Mouse (Mus musculus): ENCODE results near the gene Srsf6.
"Not testable (repeated sequence)": the region's sequence is repeated elsewhere in the genome, so short reads cannot be mapped to it uniquely, and the experiment has no call there.

The Srsf6 gene

GRCm38 (mm10) chr2:162931123-162931673, at the start of gene Srsf6:
TSS of gene Srsf6 (plus strand) at chr2:162931528.
- peak; percentile 92 for DNase-seq

- DNase-seq = no peak
These were observed 47.2 kb upstream of the Srsf6 start for GRCm38 (mm10) chr2:162884101-162884500.

GRCm38 (mm10) chr2:162887121-162887520, 44.2 kb upstream of the Srsf6 start:
- DNase-seq = no peak

GRCm38 (mm10) chr2:162888677-162889076, 42.7 kb upstream of the Srsf6 start:
- no peak for DNase-seq

- no peak for DNase-seq
These were observed 42.1 kb upstream of the Srsf6 start for GRCm38 (mm10) chr2:162889191-162889590.

DNA sequence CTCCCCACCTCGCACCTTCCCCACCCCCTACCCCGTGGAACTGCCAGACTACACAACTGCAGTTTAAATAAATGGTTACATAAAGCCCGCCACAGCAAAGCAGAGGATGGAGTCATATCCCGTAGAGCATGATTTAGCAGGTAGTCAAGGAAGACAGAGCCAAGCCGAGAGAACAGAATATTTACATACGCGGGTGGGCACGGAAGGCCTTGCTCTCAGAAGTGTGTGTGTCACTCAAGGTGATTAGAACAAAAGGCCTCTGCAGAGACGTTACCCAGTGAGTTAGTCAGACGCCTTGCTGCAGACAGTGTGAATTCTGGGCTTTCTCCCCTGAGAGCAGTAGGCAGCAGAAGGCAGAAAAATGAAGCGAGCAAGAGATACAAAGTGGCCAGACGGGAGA, 41.6 kb upstream of the Srsf6 start:
- DNase-seq = no peak

DNA sequence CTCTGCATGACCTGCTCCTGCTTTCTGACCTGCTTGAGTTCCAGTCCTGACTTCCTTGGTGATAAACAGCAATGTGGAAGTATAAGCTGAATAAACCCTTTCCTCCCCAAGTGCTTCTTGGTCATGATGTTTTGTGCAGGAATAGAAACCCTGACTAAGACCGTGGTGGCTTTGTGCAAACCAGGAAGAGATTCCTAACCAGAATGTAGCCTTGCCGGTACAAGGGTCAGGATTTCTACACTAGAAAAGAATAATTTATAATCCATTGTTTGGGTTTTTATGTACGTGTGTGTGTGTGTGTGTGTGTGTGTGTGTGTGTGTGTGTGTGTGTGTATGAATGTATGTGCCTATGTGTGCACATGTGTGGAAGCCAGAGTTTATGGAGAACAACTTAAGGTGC, 38.3 kb upstream of the Srsf6 start:
- DNase-seq = not testable (repeated sequence)

GRCm38 (mm10) chr2:162899256-162899655, 32.1 kb upstream of the Srsf6 start:
- not testable (repeated sequence) for DNase-seq

GRCm38 (mm10) chr2:162899880-162900589, 31.3 kb upstream of the Srsf6 start:
- no peak for DNase-seq

GRCm38 (mm10) chr2:162900590-162900916, 30.8 kb upstream of the Srsf6 start:
- DNase-seq = no peak

DNA sequence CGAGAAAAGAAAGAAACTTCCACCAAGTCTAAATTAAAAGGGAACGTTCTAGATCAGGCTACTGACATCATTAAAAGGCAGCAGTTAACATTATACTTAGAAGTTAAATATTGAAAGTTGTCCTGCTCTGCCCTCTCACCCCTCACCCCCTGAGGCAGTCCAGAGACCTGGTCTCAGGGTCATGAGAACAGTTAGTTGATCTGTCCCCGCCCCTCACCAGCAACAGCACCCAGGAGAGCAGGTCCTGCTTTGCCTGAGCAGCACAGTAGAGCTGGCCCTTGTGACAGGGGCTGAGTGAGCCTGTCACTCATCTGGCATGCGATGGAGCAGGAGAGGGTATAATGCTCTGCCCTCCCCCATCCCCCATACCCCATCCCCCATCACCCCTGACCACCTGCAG, 25.4 kb upstream of the Srsf6 start:
- peak; percentile 73 for DNase-seq

DNA sequence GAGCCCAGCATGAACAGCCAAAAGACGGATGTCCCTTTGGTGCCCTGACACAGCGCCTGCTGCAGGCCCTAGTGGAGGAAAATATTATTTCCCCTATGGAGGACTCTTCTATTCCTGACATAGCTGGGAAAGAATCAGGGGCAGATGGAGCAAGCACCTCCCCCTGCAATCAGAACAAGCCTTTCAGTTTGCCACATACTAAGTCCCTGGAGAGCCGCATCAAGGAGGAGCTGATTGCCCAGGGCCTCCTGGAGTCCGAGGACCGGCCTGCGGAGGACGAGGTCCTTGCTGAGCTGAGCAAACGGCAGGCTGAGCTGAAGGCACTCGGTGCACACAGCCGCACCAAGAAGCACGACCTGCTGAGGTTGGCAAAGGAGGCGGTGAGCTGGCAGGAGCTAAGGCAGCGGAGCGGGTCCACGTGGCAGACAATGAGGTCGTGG, 23.3 kb upstream of the Srsf6 start:
- peak; percentile 73 for DNase-seq

DNA sequence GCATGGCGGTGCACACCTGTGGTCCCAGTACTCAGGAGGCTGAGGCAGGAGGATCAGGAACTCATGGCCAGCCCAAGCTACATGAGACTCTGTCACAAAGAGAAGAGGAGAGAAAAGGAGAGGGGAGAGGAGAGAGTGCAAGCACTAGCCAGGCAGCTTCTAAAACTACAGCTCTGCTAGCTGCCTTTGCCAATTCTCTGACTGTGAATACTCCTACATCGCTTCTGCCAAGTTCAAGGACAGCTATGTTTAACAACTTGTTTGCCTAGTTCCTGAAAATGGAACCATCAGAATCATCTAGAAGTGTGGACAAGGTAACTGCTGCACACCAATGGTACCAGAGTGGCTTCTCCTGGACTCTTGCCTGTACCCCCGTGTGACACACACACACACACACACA, 17.3 kb upstream of the Srsf6 start:
- DNase-seq = no peak

GRCm38 (mm10) chr2:162914519-162914918, 16.8 kb upstream of the Srsf6 start:
- DNase-seq = peak; percentile 45

DNA sequence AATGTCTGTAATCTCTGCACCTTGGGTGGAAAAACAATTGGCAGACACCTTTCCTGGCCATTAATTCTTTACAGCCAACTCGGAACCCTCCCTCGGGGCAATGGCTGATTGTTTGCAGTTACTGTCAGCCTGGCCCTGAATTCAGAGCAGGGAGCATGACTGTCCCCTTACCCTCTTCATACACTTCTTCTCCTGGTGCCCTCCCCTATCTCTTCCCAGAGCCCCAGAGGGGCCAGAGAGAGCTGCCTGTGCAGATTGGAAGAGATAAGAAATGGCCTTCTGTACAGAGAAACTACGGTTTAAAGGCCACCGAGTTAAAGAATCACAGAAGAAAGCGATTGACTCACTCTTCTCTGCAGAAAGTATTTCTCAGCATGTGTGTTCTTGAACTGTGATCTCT, 11.4 kb upstream of the Srsf6 start:
- DNase-seq = no peak

GRCm38 (mm10) chr2:162922183-162922582, 9.1 kb upstream of the Srsf6 start:
- DNase-seq = peak; percentile 53

DNA sequence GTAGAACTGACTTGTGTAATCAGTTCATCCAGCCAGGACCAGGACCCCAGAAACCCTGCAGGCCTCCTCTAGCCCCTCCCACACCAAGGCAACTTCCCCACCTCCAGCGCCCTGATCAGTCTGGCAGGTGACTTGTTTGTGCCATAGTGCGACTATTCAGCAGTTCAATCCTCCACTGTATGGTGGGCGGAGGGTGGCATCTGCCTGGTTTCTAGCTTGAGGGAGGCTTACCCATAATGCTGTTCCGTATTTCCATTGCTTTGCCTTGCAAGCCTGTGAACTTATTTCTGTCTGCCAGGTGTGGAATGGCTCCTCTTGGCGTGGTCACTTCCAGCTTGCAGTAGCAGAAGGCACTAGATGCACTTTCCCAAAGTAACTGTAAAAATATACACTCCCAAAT, 8.5 kb upstream of the Srsf6 start:
- DNase-seq = no peak

DNA sequence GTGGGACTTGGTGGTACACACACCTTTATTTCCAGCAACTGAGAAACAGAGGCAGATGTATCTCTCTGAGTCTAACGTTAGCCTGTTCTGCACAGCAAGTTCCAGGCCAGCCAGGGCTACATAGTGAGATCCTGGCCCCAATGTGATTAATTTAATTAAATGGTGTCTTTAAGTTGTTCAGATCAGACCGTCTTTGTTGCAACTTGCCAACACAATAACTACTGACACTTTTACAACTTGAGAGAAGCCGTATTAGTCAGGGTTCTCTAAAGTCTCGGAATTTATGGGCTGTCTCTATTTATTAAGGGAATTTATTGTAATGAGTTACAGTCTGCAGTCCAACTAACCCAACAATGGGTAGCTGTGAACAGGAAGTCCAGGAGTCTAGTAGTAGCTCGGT, 7.2 kb upstream of the Srsf6 start:
- no peak for DNase-seq

DNA sequence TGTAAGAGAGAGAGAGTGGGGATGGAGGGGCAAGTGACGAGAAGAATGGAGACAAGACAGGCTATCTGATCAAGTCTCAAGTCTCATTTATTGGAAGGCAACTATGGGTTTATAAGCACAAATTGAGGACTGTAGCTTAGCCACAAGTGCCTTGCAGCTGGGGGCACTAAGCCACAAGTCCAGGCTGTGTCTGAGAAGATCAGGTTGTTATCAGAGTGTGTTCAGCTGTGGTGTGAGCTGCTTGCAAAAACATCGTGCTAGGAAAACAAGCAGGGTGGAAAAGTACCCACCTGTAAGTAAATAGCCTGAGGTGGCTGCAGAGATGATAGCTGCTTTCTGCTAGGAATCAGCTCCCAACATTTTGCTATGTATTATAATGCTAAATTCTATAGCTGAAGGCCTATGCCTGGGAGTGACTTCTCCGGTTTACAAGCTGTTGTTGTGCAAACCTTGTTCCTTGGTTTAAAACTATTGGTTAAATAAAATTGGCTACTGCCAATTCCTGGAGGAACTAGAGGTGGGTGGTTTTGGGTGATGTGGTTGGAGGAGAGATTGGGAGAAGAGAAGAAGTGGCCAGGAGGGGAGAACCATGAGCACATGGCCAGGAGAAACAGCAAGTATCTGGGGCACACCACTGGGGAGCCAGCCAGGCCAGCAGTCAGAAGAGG, 3.3 kb upstream of the Srsf6 start:
- DNase-seq = no peak

DNA sequence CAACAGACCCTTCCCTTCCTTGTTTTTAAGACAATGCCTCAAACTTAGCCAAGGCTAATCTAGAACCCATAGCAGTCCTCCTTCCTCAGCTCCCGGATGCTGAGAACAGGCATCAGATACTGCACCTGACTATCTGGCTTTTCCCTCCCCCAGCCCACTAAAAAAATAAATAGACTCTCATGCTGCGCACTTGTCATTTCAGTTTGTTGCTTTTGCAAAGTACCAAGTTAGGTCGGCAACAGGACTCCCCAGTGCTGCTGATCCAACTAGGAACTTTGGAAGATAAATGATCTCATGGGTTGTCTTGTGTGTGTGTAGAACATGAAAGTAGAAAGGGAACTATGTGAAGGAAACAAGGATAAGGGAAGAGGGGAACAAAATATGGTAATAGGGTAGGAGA, 1.6 kb upstream of the Srsf6 start:
- no peak for DNase-seq

DNA sequence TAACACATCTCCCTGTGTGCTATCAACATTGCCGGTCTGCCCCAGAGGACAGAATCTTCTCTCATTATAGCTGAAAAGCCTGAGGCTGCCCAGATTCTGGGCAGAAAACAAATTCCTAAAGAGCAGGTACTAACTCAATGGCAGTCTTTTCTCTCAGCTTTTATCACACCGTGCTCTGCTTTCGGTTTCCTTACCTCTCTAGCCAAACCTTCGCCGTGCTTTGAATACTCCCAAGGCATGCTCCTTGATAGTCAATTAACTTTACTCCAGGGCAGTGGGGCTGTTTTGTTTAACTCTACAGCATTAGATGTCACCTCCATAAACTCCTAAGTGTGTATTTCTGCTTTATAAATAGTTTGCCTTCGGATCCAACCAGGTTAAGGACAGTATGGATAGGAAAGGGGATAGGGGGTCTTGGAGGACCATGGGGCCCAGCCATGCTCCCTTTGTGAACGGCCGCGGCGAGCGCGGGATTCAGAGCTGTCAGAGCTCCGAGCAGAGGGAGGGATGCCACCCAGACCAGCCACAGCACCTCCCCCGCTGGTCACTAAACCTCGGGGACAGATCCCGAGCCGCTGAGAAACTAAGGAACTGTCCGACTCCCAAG, 709 bp upstream of the Srsf6 start:
- no peak for DNase-seq

DNA sequence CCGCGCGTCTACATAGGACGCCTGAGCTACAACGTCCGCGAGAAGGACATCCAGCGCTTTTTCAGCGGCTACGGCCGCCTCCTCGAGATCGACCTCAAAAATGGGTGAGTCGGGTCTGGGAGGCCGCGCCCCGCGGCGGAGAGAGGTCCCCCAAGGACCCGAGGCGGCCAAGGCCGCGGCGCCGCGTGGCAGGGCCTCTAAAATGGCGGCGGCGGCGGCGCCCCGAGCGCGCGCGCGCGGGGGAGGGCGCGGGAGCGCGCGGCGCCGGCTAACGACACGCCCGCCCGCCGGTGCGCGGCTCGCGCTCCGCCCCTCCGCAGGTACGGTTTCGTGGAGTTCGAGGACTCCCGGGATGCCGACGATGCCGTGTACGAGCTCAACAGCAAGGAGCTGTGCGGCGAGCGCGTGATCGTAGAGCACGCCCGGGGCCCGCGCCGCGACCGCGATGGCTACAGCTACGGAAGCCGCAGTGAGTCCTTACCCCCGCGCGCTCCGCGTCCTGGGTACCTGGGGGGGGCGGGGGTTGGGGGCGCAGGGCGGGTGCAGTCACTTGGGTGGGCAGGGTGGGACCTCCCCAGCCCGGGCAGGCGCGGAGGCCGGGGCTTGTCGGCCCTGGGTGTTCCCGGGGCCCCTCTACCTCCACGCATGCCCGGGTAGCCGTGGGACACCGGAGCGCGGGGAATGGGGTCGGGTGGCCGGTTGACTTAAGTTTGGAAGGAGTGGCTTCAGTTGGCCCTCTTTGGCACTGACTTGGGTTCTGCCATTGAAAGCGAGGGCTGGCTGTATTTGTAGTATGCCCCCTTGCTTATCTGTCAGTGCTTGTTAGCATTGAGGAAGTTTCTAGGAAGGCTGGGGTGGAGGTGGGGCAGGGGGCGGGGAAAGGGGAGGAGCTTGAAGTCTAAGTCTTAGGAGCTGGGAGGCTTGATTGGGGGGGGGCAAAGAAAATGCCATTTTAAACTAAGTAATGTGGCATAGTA, 634 bp downstream of the Srsf6 start:
- peak; percentile 71 for DNase-seq

DNA sequence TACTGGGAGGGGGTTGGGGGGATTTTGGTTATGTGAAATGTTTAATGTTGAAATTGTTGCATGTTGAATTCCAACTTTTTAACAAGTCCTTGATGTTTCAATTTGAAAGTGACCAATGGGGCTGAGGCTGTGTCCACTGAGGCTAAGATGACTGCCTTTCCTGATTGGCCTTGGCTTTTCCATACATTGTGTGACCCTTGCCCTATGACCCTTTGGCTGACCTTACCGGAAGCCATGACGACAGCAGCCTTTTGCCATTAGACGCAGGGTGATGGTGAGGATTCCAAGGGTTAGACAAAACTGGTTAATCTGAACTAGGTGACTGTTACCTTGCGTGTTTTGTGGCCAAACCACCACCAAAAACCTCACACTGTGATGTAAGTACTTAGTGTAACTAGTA, 1.4 kb downstream of the Srsf6 start:
- DNase-seq = no peak

Measured in kidney, adult 18-20 months (tissue).